Mouse (Mus musculus): ENCODE data around the gene Poln. TPM values are rescaled to one million over a fixed set of nuclear protein-coding genes. Genes with fewer than 3 reads are reported as not detected.

Gene Poln
- total and polyA plus RNA-seq, 3 experiments: 0.83 to 2.9 TPM; not detected in 1

DNA sequence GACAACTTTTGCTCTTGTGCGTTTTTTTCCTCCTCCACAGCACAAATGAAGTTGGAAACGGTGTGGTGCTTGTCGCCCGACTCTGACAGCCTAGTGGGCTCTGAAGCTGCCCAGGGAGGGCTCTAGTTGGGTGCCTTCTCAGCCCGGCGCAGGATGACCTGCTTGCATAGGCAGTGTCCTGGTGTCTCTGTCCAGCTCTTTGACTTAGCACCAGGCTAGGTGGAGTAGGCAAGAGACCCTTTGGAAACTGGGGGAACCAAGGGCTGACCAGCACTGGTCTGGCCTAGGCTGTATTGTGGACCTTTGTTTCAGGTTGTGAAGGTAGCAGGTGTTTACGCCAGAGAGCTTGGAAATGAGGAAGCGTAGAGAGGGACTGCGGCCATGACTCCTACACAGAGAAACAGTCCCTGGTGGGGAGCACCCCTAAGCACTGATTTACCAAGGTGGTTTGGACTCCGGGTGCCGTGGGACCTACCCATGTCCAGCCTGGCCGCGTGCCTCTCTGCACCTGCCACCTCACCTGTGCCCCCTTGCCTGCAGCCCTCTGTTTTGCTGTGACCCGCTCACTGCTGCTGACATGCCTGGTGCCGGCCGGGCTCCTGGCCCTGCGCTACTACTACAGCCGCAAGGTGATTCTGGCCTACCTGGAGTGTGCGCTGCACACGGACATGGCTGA is 171.3 kb downstream of the Poln start:
- H3K4me3 ChIP-seq (ENCODE audit: low read depth, low read length): no peak overlapping the region

DNA sequence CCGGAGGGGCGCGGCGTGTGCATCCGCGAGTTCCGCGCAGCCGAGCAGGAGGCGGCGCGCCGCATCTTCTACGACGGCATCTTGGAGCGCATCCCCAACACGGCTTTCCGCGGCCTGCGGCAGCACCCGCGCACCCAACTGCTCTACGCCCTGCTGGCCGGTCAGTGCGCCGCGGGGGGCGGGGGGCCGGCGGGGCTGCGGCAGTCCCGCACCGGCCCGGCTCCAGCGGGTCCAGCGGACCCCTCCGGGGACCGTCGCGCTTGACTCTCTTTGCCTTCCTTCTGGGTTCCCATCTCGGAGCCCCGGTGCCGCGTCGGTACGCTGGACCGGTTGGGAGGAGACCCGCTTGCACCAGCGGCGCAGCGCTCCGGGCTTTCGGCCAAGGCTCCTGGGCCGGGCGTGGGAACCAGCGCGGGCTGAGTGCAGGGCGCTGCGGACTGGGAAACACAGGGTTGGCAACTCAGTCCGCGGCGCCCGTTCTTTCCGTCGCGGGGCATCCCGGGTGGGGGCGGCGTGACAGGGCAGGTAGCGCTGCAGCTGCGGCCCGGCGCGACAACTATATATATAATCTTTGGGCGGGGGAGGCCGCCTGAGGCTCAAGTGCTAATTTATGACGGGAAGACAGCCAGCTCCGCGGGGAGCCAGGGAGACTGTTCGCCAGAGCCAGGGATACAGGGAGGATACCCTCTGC is 172.1 kb downstream of the Poln start:
- Histone ChIP-seq H3K4me3 (ENCODE audit: low read depth, low read length) (peak overlapping the region; percentile 20; the same call in 1 of the 2 replicates), H3K27me3 (ENCODE audit: insufficient read depth, low read length) (peaks cover 3% of the 10 kb centered on the region; the same call in 1 of the 2 replicates), H3K4me1 (ENCODE audit: insufficient read depth, low read depth, low read length) (no peaks in the 10 kb centered on the region), H3K9me3 (replicated peaks) (peaks cover 30% of the 10 kb centered on the region), H3K36me3 (replicated peaks) (no peaks in the 10 kb centered on the region)
- DNase-seq (ENCODE audit: low spot score): no peak
- no peak for ATAC-seq (ENCODE audit: extremely low read depth, insufficient number of reproducible peaks, low FRiP score, poor library complexity, severe bottlenecking)
- no peak for TF ChIP-seq GATA1 (IDR thresholded peaks at IDR 0.05; ENCODE audit: borderline replicate concordance, low read length)
- TF ChIP-seq CTCF (IDR thresholded peaks at IDR 0.05; ENCODE audit: low read depth, low read length): no peak
- no peak for TF ChIP-seq TAL1 (conservative IDR thresholded peaks at IDR 0.05; ENCODE audit: low read depth, low read length)
- no peak for TF ChIP-seq GATA2 (IDR thresholded peaks at IDR 0.05; ENCODE audit: borderline replicate concordance, low read depth, low read length)

More for the DNA sequence above, 171.3 kb downstream of the Poln start:
- Histone ChIP-seq H3K36me3 (replicated peaks) (no peaks in the 10 kb centered on the region), H3K4me1 (ENCODE audit: insufficient read depth, low read depth, low read length) (no peaks in the 10 kb centered on the region), H3K27me3 (ENCODE audit: insufficient read depth, low read length) (peaks cover 3% of the 10 kb centered on the region; the same call in 1 of the 2 replicates), H3K9me3 (replicated peaks) (peaks cover 30% of the 10 kb centered on the region)
- DNase-seq (ENCODE audit: low spot score): no peak
- no peak for ATAC-seq (ENCODE audit: extremely low read depth, insufficient number of reproducible peaks, low FRiP score, poor library complexity, severe bottlenecking)
- TF ChIP-seq POLR2AphosphoS5 (IDR thresholded peaks at IDR 0.05; ENCODE audit: insufficient replicate concordance, low read depth, low read length) (no peak), GATA1 (IDR thresholded peaks at IDR 0.05; ENCODE audit: borderline replicate concordance, low read length) (no peak), TAL1 (conservative IDR thresholded peaks at IDR 0.05; ENCODE audit: low read depth, low read length) (no peak), CTCF (IDR thresholded peaks at IDR 0.05; ENCODE audit: low read depth, low read length) (no peak), GATA2 (IDR thresholded peaks at IDR 0.05; ENCODE audit: borderline replicate concordance, low read depth, low read length) (no peak)

DNA sequence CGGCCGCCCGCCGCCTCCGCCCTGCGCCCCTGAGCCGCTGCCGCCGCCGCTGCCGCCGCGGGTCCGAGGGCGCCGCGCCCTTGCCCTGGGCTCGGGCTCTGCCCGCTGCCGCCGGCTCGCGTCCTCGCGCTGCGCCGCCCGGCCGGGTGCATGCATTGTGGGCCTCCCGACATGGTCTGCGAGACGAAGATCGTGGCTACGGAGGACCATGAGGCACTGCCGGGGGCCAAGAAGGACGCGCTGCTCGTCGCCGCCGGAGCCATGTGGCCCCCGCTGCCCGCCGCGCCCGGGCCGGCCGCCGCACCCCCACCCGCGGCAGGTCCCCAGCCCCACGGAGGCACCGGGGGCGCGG is 172.6 kb downstream of the Poln start:
- H3K36me3 ChIP-seq (replicated peaks): no peaks in the 10 kb centered on the region
- TF ChIP-seq GATA2 (IDR thresholded peaks at IDR 0.05; ENCODE audit: borderline replicate concordance, low read depth, low read length) (no peak), POLR2AphosphoS5 (IDR thresholded peaks at IDR 0.05; ENCODE audit: insufficient replicate concordance, low read depth, low read length) (no peak), TAL1 (conservative IDR thresholded peaks at IDR 0.05; ENCODE audit: low read depth, low read length) (no peak), GATA1 (IDR thresholded peaks at IDR 0.05; ENCODE audit: borderline replicate concordance, low read length) (no peak), CTCF (IDR thresholded peaks at IDR 0.05; ENCODE audit: low read depth, low read length) (no peak)
- DNase-seq (ENCODE audit: low spot score) (no peak), ATAC-seq (ENCODE audit: extremely low read depth, insufficient number of reproducible peaks, low FRiP score, poor library complexity, severe bottlenecking) (no peak)
- peaks cover 3% of the 10 kb centered on the region; the same call in 1 of the 2 replicates for H3K27me3 ChIP-seq (ENCODE audit: insufficient read depth, low read length)
- peak overlapping the region; percentile 20; the same call in 1 of the 2 replicates for H3K4me3 ChIP-seq (ENCODE audit: low read depth, low read length)
- peaks cover 30% of the 10 kb centered on the region for H3K9me3 ChIP-seq (replicated peaks)
- H3K4me1 ChIP-seq (ENCODE audit: insufficient read depth, low read depth, low read length): no peaks in the 10 kb centered on the region

DNA sequence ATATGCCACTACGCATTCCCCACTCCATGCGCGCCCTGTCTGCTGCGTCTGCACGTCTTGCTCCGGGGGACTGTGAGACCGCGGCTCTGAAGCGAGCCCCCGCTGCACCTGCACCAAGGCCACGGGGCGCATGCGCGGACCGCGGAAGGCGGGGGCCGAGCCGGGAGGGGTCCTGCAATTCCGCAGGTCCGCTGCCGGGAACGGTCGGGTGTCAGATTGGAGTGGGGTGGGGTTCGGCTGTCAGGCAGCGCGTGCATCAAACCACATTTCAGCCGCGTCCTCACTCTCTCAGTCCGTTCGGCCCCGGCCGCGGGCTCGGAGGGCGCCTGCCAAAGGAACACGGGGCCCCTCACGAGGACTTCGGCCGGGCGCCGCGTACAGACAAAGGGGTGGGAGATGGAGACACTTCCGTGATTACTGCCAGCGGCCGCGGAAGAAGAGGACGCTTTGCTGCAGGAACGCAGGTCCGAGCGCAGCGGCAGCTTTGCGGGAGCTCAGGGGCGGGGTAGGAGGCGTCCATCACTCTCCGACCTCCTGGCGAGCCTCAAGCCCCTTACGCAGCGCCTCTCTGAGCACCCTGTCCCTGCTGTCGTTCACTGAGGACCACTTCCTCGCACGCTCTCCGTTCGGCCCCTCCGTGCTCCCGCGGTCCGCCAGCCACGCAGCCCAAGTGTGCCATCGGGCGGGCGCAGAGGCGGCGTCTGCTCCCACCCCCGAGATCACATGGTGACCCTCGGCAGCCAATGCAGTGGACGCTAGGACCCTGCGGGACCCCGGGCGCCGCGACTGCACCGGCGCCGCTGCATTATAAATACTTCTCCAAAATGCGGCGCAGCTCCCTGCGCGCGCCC is 173.2 kb downstream of the Poln start, which contains the start of gene Nat8l:
Nat8l (plus strand) TSS at position 142 of the 851 bp plus-strand sequence.
- TF ChIP-seq TAL1 (conservative IDR thresholded peaks at IDR 0.05; ENCODE audit: low read depth, low read length): no peak
- H3K4me1 ChIP-seq (ENCODE audit: insufficient read depth, low read depth, low read length): no peaks in the 10 kb centered on the region
- peak within 1 kb of the TSS; percentile 20; the same call in 1 of the 2 replicates for H3K4me3 ChIP-seq (ENCODE audit: low read depth, low read length)
- DNase-seq (ENCODE audit: low spot score): no peak
- no peaks in the 10 kb centered on the region for H3K36me3 ChIP-seq (replicated peaks)
- H3K27me3 ChIP-seq (ENCODE audit: insufficient read depth, low read length): peaks cover 3% of the 10 kb centered on the region; the same call in 1 of the 2 replicates
- peaks cover 30% of the 10 kb centered on the region for H3K9me3 ChIP-seq (replicated peaks)
- ATAC-seq (ENCODE audit: extremely low read depth, insufficient number of reproducible peaks, low FRiP score, poor library complexity, severe bottlenecking): no peak

DNA sequence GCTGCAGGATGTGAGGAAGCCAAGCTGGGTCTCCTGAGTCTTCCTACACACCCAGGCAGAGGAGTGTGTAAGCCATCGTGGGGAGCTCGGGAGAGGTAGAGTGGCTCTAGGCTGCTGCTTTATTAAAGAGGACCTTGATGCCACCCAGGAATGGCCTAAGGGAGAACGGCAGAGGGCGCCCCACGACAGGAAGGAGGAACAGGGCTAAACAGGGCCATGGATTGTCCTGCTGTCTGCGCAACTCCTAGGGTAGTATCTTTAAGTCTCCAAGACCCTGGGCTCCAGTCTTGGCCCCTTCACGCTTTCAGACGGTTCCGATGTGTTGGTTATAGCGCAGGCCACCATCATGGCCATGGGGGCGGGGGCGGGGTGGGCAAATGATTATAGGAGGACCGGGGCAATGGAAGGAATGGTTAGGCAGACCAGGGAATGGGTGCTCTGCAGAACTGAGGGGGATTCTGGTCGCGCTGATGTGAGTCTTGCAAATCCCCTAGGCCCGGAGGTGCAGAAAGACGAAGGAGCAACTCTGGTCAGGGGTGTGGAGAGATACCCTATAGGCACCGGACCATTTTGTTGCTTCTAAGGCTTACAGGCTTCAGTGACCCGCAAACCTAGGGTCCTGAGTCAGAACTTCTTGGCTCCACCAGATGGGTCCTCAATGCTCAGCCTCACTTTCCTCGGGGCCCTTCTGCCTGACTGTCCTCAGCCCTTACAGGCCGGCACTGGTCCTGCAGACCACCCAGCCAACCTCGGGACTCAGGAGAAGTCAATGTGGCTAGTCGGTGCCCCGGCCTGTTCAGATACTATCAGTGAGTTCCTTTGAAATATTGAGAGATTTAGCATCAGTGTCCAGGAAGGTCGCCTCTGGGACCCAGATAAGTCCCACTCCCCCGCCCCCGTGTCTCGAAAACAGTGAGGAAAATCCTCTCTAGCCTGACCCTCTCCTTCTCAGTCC is 174.3 kb downstream of the Poln start:
- ATAC-seq (ENCODE audit: extremely low read depth, insufficient number of reproducible peaks, low FRiP score, poor library complexity, severe bottlenecking): no peak
- H3K27me3 ChIP-seq (ENCODE audit: insufficient read depth, low read length): no peaks in the 10 kb centered on the region; the same call in 1 of the 2 replicates

More for the DNA sequence above, 174.3 kb downstream of the Poln start:
- no peak for TF ChIP-seq CTCF (IDR thresholded peaks at IDR 0.05; ENCODE audit: low read depth, low read length)
- no peak for TF ChIP-seq POLR2AphosphoS5 (IDR thresholded peaks at IDR 0.05; ENCODE audit: insufficient replicate concordance, low read depth, low read length)
- no peak for TF ChIP-seq TAL1 (conservative IDR thresholded peaks at IDR 0.05; ENCODE audit: low read depth, low read length)
- TF ChIP-seq GATA1 (IDR thresholded peaks at IDR 0.05; ENCODE audit: borderline replicate concordance, low read length): no peak
- no peak for TF ChIP-seq GATA2 (IDR thresholded peaks at IDR 0.05; ENCODE audit: borderline replicate concordance, low read depth, low read length)
- DNase-seq (ENCODE audit: low spot score): no peak
- Histone ChIP-seq H3K36me3 (replicated peaks) (no peaks in the 10 kb centered on the region), H3K4me1 (ENCODE audit: insufficient read depth, low read depth, low read length) (no peaks in the 10 kb centered on the region), H3K4me3 (ENCODE audit: low read depth, low read length) (no peak overlapping the region), H3K9me3 (replicated peaks) (peaks cover 30% of the 10 kb centered on the region)
